Mouse (Mus musculus) hindbrain, embryonic 12.5 days (tissue): ENCODE data around the gene Olfr794. TPM values are rescaled to one million over a fixed set of nuclear protein-coding genes. Genes with fewer than 3 reads are reported as not detected.

Experiments
- ATAC-seq: fragments of 200-750 bp; cut with Nextera tagmentation; 2 replicates; pipeline ENCODE4 v1.8.0; 2017; ENCODE audit warnings: moderate TSS enrichment; ENCODE audit not compliant: low FRiP score
- H3K27ac ChIP-seq: fragments of 300-500 bp; sonication (generic); 2 replicates; pipeline ENCODE4 v1.5.1; 2016; ENCODE audit warnings: mild to moderate bottlenecking
- H3K27me3 ChIP-seq: fragments of 300-500 bp; sonication (generic); 2 replicates; pipeline ENCODE4 v1.6.1; 2016; ENCODE audit warnings: mild to moderate bottlenecking
- H3K36me3 ChIP-seq: fragments of 300-500 bp; sonication (generic); 2 replicates; pipeline ENCODE4 v1.6.1; 2016; ENCODE audit warnings: mild to moderate bottlenecking
- H3K4me1 ChIP-seq: fragments of 300-500 bp; sonication (generic); 2 replicates; pipeline ENCODE4 v1.6.1; 2016
- H3K4me2 ChIP-seq: fragments of 300-500 bp; sonication (generic); replicated peaks from 2 replicates; pipeline ENCODE4 v1.6.1; 2016; ENCODE audit warnings: mild to moderate bottlenecking
- H3K4me3 ChIP-seq: fragments of 300-500 bp; sonication (generic); 2 replicates; pipeline ENCODE4 v1.5.1; 2016; ENCODE audit warnings: mild to moderate bottlenecking
- H3K9ac ChIP-seq: fragments of 300-500 bp; sonication (generic); 2 replicates; pipeline ENCODE4 v1.6.1; 2016; ENCODE audit warnings: mild to moderate bottlenecking, moderate library complexity
- H3K9me3 ChIP-seq: fragments of 300-500 bp; sonication (generic); replicated peaks from 2 replicates; pipeline ENCODE4 v1.6.1; 2016; ENCODE audit warnings: mild to moderate bottlenecking
- WGBS: fragments of 180-500 bp; shearing (Covaris S2); methylation state at CpG from one replicate; pipeline ENCODE4 v1.1.7; 2016; 5-methylcytosine and 5-hydroxymethylcytosine counted together
- microRNA-seq: library from miRNA; unstranded; fragments of <30 nt; microRNA quantifications from one replicate; pipeline ENCODE4, GENCODE M21; 2017
- polyA plus RNA-seq: library from polyadenylated mRNA; unstranded; fragments of >200 nt; fragmentation: Nextera tagmentation; extraction: Ambion mirVana; gene quantifications from 2 replicates; pipeline ENCODE4 v1.2.1, GENCODE M21; 2016

The Olfr794 gene
- polyA plus RNA-seq = not detected in 2 replicates

DNA sequence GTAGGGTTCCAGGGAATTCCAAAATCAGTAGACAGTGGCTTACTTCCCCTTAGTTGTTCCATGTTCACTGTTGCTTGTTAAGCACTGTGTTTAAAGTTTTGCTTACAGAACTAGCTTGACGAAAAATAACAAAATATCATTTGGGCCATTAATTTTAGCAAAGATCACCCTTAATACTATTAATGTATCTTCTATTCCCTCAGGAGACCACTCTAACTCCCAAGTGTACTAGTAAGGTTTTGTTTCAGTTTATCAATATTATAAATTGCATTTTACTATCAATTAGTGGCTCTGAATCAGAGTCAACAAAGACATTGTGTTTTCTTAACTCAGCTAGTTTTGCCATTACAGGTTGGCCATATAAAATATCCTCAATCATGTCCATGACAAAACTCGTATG, at the start of gene Olfr794:
Gene Olfr794 (plus strand): TSS at position 301 of the 400 bp plus-strand sequence.
- no peak for ATAC-seq
- Histone ChIP-seq H3K9ac (no peak within 1 kb of the TSS), H3K27me3 (no peaks in the 10 kb centered on the region), H3K9me3 (no peaks in the 10 kb centered on the region), H3K4me2 (no peak within 1 kb of the TSS), H3K36me3 (no peaks in the 10 kb centered on the region), H3K4me3 (no peak within 1 kb of the TSS), H3K27ac (no peak within 1 kb of the TSS), H3K4me1 (no peaks in the 10 kb centered on the region)
- 82% methylated on average over 2 of the region's 2 CpGs for WGBS

DNA sequence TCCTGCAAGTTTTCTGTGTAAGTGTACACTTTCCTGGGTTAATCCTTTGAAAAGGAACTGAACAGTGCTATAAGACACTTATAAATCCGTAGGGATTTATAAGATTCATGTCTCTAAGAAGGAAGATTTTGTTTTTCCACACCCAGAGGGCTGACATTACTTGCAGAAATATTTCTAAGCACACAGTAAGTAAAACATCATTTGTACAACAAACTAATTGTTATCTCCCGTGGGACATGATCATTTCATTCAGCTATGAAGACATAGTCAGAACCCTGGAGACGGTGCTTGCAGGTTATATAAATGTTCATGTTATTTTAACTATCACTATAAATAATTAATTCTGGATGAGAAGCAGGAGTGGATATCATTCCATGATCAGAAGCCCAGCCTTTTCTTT, 46.0 kb upstream of the Olfr794 start, which contains the start of gene Olfr791:
Gene Olfr791 (plus strand): TSS at position 301 of the 400 bp plus-strand sequence.
- no peaks in the 10 kb centered on the region for H3K9me3 ChIP-seq
- H3K36me3 ChIP-seq = no peaks in the 10 kb centered on the region
- no peaks in the 10 kb centered on the region for H3K4me1 ChIP-seq
- no peak within 1 kb of the TSS for H3K27ac ChIP-seq
- no peaks in the 10 kb centered on the region for H3K27me3 ChIP-seq
- no peak within 1 kb of the TSS for H3K4me3 ChIP-seq
- H3K9ac ChIP-seq = no peak within 1 kb of the TSS
- 75% methylated on average over 3 of the region's 3 CpGs for WGBS
- H3K4me2 ChIP-seq = no peak within 1 kb of the TSS
- no peak for ATAC-seq

DNA sequence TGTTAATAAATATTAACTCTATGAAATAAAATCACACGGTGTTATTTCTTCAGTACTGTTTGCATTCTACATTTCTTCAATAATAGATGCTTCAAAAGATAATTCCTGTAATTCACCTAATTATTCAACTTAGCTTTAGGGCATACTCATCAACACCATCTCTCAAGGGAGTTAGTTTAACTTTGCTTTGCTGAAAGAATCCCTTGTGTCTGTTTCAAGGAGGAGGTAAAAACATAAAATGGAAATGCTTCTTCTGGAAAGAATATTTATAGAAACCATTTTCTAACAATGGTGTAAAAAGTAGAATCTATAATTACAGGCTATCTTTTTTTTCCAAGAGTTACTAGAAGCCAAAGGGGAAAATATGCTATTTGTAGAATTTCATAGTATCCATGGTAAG, 28.6 kb upstream of the Olfr794 start, which contains the start of gene Olfr792:
Gene Olfr792 (plus strand): TSS at position 301 of the 400 bp plus-strand sequence.
- no peaks in the 10 kb centered on the region for H3K4me1 ChIP-seq
- H3K9ac ChIP-seq = no peak within 1 kb of the TSS
- no peak within 1 kb of the TSS for H3K27ac ChIP-seq
- no peaks in the 10 kb centered on the region for H3K36me3 ChIP-seq
- 75% methylated on average over 1 of the region's 1 CpGs for WGBS
- peaks cover under 1% of the 10 kb centered on the region; the same call in 1 of the 2 replicates for H3K9me3 ChIP-seq
- no peak for ATAC-seq
- H3K27me3 ChIP-seq = no peaks in the 10 kb centered on the region
- no peak within 1 kb of the TSS for H3K4me3 ChIP-seq
- no peak within 1 kb of the TSS for H3K4me2 ChIP-seq

DNA sequence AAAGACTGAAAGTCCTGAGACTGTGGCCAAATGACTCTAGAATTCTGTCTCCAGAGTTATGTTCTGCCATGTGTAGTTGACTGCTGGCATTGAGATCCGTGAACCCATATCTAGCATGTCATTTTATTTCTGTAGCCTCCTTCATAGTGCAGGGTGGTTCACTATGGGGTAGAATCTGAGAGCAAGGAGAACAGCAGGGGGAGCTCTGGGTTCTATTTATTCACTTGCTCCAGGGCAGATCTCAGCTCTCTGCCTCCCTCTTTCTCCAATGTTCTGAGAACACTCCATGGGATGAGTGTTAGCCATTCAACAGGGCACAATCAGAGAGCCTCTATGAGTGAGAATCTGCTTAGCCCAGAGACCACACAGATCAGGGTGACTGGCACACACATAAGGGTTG, 18.1 kb upstream of the Olfr794 start:
- H3K27me3 ChIP-seq = no peaks in the 10 kb centered on the region
- WGBS = 75% methylated on average over 1 of the region's 1 CpGs
- H3K9me3 ChIP-seq = peaks cover 6% of the 10 kb centered on the region; the same call in 1 of the 2 replicates
- no peak overlapping the region for H3K4me2 ChIP-seq
- ATAC-seq = no peak
- no peaks in the 10 kb centered on the region for H3K4me1 ChIP-seq
- H3K9ac ChIP-seq = no peak overlapping the region
- H3K4me3 ChIP-seq = no peak overlapping the region
- no peaks in the 10 kb centered on the region for H3K36me3 ChIP-seq
- no peak overlapping the region for H3K27ac ChIP-seq

DNA sequence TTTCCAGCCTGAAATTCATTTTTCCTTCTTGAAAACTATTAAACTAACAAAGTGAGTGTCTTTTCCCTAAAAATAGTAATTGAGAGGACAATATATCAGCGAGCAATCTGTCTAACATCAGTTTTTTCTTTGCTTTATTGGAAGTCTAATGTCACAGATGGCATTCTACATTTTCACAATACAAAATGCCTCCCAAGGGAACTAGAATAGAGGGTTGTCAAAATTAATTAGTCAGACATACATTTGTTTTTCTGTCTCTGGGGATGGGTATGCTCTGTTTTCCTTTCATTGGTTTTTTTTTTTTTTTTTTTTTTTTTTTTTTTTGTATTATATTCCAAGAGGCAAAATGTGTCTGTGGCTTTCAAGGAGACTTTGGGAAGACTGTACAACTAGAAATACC, 9.6 kb downstream of the Olfr794 start:
- Histone ChIP-seq H3K4me3 (no peak overlapping the region), H3K4me2 (no peak overlapping the region), H3K9ac (no peak overlapping the region), H3K27me3 (no peaks in the 10 kb centered on the region), H3K4me1 (no peaks in the 10 kb centered on the region), H3K27ac (no peak overlapping the region), H3K9me3 (no peaks in the 10 kb centered on the region), H3K36me3 (no peaks in the 10 kb centered on the region)
- no peak for ATAC-seq
- WGBS = 65% methylated on average over 1 of the region's 1 CpGs

DNA sequence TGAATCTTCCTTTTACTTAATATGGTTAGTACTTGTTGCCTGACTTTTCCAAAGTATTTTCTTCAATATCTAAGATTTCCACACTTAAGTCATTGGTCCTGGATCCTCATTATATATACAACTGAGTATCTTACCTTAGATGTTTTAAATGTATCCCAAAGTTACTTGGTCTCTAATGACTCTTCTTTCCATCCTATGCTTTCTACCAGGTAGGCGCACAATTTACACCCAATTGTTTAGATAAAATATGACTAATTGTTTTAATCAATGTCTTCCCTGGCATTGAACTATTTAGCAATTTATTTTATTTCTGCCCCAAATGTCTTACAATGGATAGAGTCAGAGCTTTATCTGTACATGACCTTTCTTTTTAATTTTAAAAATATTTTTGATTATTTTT, 45.0 kb downstream of the Olfr794 start, which contains the start of gene Olfr796:
Gene Olfr796 (minus strand): TSS at position 101 of the 400 bp plus-strand sequence.
- no peak for ATAC-seq
- Histone ChIP-seq H3K4me3 (no peak within 1 kb of the TSS), H3K27me3 (no peaks in the 10 kb centered on the region), H3K4me1 (no peaks in the 10 kb centered on the region), H3K9ac (no peak within 1 kb of the TSS), H3K4me2 (no peak within 1 kb of the TSS), H3K36me3 (no peaks in the 10 kb centered on the region), H3K9me3 (no peaks in the 10 kb centered on the region), H3K27ac (no peak within 1 kb of the TSS)
- WGBS = 89% methylated on average over 1 of the region's 1 CpGs

DNA sequence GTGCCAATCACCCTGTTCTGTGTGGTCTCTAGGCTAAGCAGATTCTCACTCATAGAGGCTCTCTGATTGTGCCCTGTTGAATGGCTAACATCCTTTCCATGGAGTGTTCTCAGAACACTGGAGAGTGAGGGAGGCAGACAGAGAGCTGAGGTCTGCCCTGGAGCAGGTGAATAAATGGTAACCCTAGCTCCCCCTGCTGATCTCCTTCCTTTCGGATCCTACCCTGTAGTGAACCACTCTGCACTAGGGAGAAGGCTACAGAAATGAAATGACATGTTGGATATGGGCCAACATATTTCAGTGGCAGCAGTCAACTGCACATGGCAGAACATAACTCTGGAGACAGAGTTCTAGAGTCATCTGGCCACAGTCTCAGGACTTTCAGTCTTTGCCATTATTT, 54.3 kb downstream of the Olfr794 start:
- Histone ChIP-seq H3K4me2 (no peak overlapping the region), H3K4me3 (no peak overlapping the region), H3K9ac (no peak overlapping the region), H3K4me1 (no peaks in the 10 kb centered on the region), H3K27ac (no peak overlapping the region), H3K9me3 (no peaks in the 10 kb centered on the region), H3K27me3 (no peaks in the 10 kb centered on the region), H3K36me3 (no peaks in the 10 kb centered on the region)
- WGBS = 6% methylated on average over 1 of the region's 1 CpGs
- ATAC-seq = no peak

Small RNA genes within 50 kb of the gene (microRNA-seq; reads per million reads assigned to microRNA genes)
- gene Gm23252 = not detected

Other genes starting within 250 kb of the Olfr794 start
- gene Olfr780, start 249.5 kb upstream of the Olfr794 start, polyA plus RNA-seq = not detected in 2 replicates
- not detected in 2 replicates for gene Olfr781, start 238.8 kb upstream of the Olfr794 start, polyA plus RNA-seq
- not detected in 2 replicates for gene Olfr782, start 218.8 kb upstream of the Olfr794 start, polyA plus RNA-seq
- not detected in 2 replicates for gene Olfr784, start 183.6 kb upstream of the Olfr794 start, polyA plus RNA-seq
- not detected in 2 replicates for gene Olfr785, start 162.2 kb upstream of the Olfr794 start, polyA plus RNA-seq
- gene Olfr786, start 140.3 kb upstream of the Olfr794 start, polyA plus RNA-seq = not detected in 2 replicates
- not detected in 2 replicates for gene Olfr787, start 105.8 kb upstream of the Olfr794 start, polyA plus RNA-seq
- gene Olfr788, start 96.7 kb upstream of the Olfr794 start, polyA plus RNA-seq = not detected in 2 replicates
- not detected in 2 replicates for gene Olfr789, start 82.9 kb upstream of the Olfr794 start, polyA plus RNA-seq
- not detected in 2 replicates for gene Olfr790, start 69.2 kb upstream of the Olfr794 start, polyA plus RNA-seq
- not detected in 2 replicates for gene Olfr791, start 45.9 kb upstream of the Olfr794 start, polyA plus RNA-seq
- gene Olfr792, start 28.5 kb upstream of the Olfr794 start, polyA plus RNA-seq = not detected in 2 replicates
- not detected in 2 replicates for gene Olfr796, start 44.9 kb downstream of the Olfr794 start, polyA plus RNA-seq
- not detected in 2 replicates for gene Olfr798, start 60.3 kb downstream of the Olfr794 start, polyA plus RNA-seq
- gene Olfr799, start 69.8 kb downstream of the Olfr794 start, polyA plus RNA-seq = not detected in 2 replicates
- gene Olfr800, start 90.0 kb downstream of the Olfr794 start, polyA plus RNA-seq = not detected in 2 replicates
- not detected in 2 replicates for gene Olfr801, start 106.2 kb downstream of the Olfr794 start, polyA plus RNA-seq
- 0.04 TPM in 1 of 2 replicates, not detected in the other for gene Olfr802, start 120.5 kb downstream of the Olfr794 start, polyA plus RNA-seq
- gene Olfr803, start 126.6 kb downstream of the Olfr794 start, polyA plus RNA-seq = not detected in 2 replicates
- gene Olfr804, start 135.6 kb downstream of the Olfr794 start, polyA plus RNA-seq = not detected in 2 replicates
- not detected in 2 replicates for gene Olfr805, start 161.7 kb downstream of the Olfr794 start, polyA plus RNA-seq
- gene Olfr806, start 174.3 kb downstream of the Olfr794 start, polyA plus RNA-seq = not detected in 2 replicates
- not detected in 2 replicates for gene Olfr807, start 190.1 kb downstream of the Olfr794 start, polyA plus RNA-seq
- gene Olfr808, start 197.8 kb downstream of the Olfr794 start, polyA plus RNA-seq = not detected in 2 replicates
- gene Olfr809, start 207.0 kb downstream of the Olfr794 start, polyA plus RNA-seq = not detected in 2 replicates
- not detected in 2 replicates for gene Olfr810, start 227.3 kb downstream of the Olfr794 start, polyA plus RNA-seq
- gene Olfr811, start 236.7 kb downstream of the Olfr794 start, polyA plus RNA-seq = not detected in 2 replicates